Mouse (Mus musculus) liver, embryonic 16.5 days (tissue): ENCODE data around the gene Trak1. TPM values are rescaled to one million over a fixed set of nuclear protein-coding genes. Genes with fewer than 3 reads are reported as not detected.

Experiments used
- ATAC-seq: fragments of 200-750 bp; cut with Nextera tagmentation; 2 replicates; pipeline ENCODE4 v1.8.0; 2017; ENCODE audit warnings: low read depth, mild to moderate bottlenecking, moderate number of reproducible peaks, moderate library complexity
- H3K27ac ChIP-seq: fragments of 300-500 bp; sonication (generic); 2 replicates; pipeline ENCODE4 v1.5.1; 2014; ENCODE audit warnings: mild to moderate bottlenecking, low read length
- H3K27me3 ChIP-seq: fragments of 300-500 bp; sonication (generic); 2 replicates; pipeline ENCODE4 v1.6.1; 2014; ENCODE audit warnings: low read depth, low read length, mixed read lengths; ENCODE audit not compliant: control insufficient read depth, insufficient read depth
- H3K36me3 ChIP-seq: fragments of 300-500 bp; sonication (generic); 2 replicates; pipeline ENCODE4 v1.6.1; 2014; ENCODE audit warnings: mild to moderate bottlenecking; ENCODE audit not compliant: control insufficient read depth, insufficient read depth
- H3K4me1 ChIP-seq: fragments of 300-500 bp; sonication (generic); 2 replicates; pipeline ENCODE4 v1.6.1; 2014; ENCODE audit warnings: low read depth, low read length, mixed read lengths; ENCODE audit not compliant: control insufficient read depth
- H3K4me2 ChIP-seq: fragments of 300-500 bp; sonication (generic); 2 replicates; pipeline ENCODE4 v1.6.1; 2014; ENCODE audit warnings: low read depth, low read length, mixed read lengths
- H3K4me3 ChIP-seq: fragments of 300-500 bp; sonication (generic); 2 replicates; pipeline ENCODE4 v1.5.1; 2014; ENCODE audit warnings: low read depth, mild to moderate bottlenecking, low read length
- H3K9ac ChIP-seq: fragments of 300-500 bp; sonication (generic); 2 replicates; pipeline ENCODE4 v1.6.1; 2014; ENCODE audit warnings: low read depth, low read length
- H3K9me3 ChIP-seq: fragments of 300-500 bp; sonication (generic); replicated peaks from 2 replicates; pipeline ENCODE4 v1.6.1; 2016; ENCODE audit warnings: low read length; ENCODE audit not compliant: control insufficient read depth
- WGBS: fragments of 180-500 bp; shearing (Covaris S2); extraction: QIAGEN DNeasy Blood & Tissue Kit; methylation state at CpG from one replicate; pipeline ENCODE4 v1.1.7; 2014; ENCODE audit not compliant: insufficient replicate concordance; 5-methylcytosine and 5-hydroxymethylcytosine counted together
- polyA plus RNA-seq: library from polyadenylated mRNA; unstranded; fragments of >200 nt; fragmentation: Nextera tagmentation; extraction: Ambion mirVana; gene quantifications from 2 replicates; pipeline ENCODE4 v1.2.1, GENCODE M21; 2015

The Trak1 gene
- 3.8 and 5.2 TPM in 2 replicates for polyA plus RNA-seq

- H3K4me3 ChIP-seq = peak within 1 kb of the TSS; percentile 75
- peak within 1 kb of the TSS; percentile 39; the same call in 1 of the 2 replicates for H3K27ac ChIP-seq
- WGBS = under 1% methylated on average over 69 of the region's 116 CpGs
- peak within 1 kb of the TSS; percentile 75 for H3K9ac ChIP-seq
- peak; percentile 90 for ATAC-seq
- H3K9me3 ChIP-seq = no peaks in the 10 kb centered on the region
- no peaks in the 10 kb centered on the region for H3K36me3 ChIP-seq
- H3K4me1 ChIP-seq = peaks cover 23% of the 10 kb centered on the region
- H3K4me2 ChIP-seq = peak within 1 kb of the TSS; percentile 90
- H3K27me3 ChIP-seq = peaks cover 16% of the 10 kb centered on the region
Measured at GRCm38 (mm10) chr9:121297171-121298064, at the start of gene Trak1. Trak1 (plus strand) TSS chr9:121297502.

DNA sequence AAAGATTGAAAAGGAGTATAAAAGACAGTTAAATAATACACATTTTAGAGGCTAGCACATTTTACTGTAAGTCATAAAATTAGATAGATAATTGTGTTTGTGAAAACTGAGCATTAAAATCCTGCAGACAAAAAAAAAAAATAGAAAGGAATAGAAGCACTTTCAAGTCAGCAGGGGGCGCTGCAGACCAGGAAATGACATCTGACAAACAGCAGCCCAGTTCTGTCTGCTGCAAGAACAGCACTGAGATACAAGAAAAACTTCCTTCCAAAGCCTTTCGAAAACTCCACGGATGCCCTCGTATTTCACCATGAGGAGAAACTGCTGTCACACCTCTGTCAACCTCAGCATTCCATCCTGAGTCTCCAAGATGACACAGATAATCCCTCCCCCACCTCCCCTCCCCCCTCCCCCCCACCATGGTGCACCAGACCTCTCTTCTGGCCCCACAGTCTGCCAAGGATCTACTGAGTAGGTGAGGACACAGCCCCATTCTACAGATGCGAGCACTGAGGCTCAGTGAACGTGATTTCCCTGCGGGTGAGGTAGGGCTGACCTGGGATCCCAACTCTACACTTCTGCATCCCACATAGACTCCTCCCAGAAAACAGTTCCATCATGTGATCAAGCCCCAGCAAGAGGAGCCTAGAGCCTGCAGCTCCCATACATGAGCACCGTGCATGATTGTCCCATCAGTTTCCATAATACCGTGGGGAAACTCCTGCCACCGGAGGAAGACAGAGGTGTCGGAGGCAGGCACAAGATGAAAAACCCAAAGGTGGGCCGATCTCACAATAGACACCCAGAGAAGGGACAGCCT lies 49.1 kb upstream of the Trak1 start:
- H3K4me1 ChIP-seq = no peaks in the 10 kb centered on the region
- H3K4me3 ChIP-seq = no peak overlapping the region
- H3K36me3 ChIP-seq = no peaks in the 10 kb centered on the region
- WGBS = 48% methylated on average over 12 of the region's 12 CpGs
- H3K4me2 ChIP-seq = no peak overlapping the region
- no peak for ATAC-seq
- H3K9ac ChIP-seq = no peak overlapping the region
- H3K9me3 ChIP-seq = no peaks in the 10 kb centered on the region
- H3K27ac ChIP-seq = no peak overlapping the region
- no peaks in the 10 kb centered on the region for H3K27me3 ChIP-seq

DNA sequence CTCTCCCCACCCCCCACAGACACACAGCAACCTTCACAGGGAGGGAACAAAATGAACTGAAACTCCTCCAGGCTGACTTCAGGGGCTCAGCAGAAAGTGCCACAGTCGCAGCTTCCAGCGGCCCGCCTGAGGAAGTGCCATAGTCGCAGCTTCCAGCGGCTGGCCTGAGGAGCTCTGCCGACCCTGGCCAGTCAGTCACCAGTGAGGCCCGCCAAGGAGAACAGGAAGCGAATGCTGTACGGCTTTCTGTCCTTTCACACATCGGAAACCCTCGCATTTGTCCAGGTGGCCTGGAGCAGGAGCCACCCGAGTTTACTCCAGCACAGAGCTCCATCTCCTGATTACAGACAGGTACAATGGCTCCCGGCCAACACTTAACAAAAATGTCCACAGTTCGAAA lies 47.5 kb upstream of the Trak1 start:
- no peak overlapping the region for H3K9ac ChIP-seq
- H3K9me3 ChIP-seq = no peaks in the 10 kb centered on the region
- H3K27ac ChIP-seq = no peak overlapping the region
- no peaks in the 10 kb centered on the region for H3K27me3 ChIP-seq
- no peak for ATAC-seq
- H3K4me3 ChIP-seq = no peak overlapping the region
- no peaks in the 10 kb centered on the region for H3K4me1 ChIP-seq
- WGBS = 16% methylated on average over 14 of the region's 14 CpGs
- no peaks in the 10 kb centered on the region for H3K36me3 ChIP-seq
- no peak overlapping the region for H3K4me2 ChIP-seq

- Histone ChIP-seq H3K27ac (no peak overlapping the region), H3K4me3 (no peak overlapping the region), H3K4me2 (no peak overlapping the region), H3K9me3 (no peaks in the 10 kb centered on the region), H3K36me3 (no peaks in the 10 kb centered on the region), H3K4me1 (no peaks in the 10 kb centered on the region), H3K27me3 (no peaks in the 10 kb centered on the region), H3K9ac (no peak overlapping the region)
- ATAC-seq = no peak
- WGBS = 76% methylated on average over 11 of the region's 11 CpGs
Measured at GRCm38 (mm10) chr9:121250854-121251253, 46.4 kb upstream of the Trak1 start.

GRCm38 (mm10) chr9:121253983-121254382 lies 43.3 kb upstream of the Trak1 start:
- H3K9me3 ChIP-seq = no peaks in the 10 kb centered on the region
- H3K9ac ChIP-seq = no peak overlapping the region
- no peak overlapping the region for H3K27ac ChIP-seq
- H3K4me1 ChIP-seq = no peaks in the 10 kb centered on the region
- H3K4me2 ChIP-seq = no peak overlapping the region
- 53% methylated on average over 2 of the region's 2 CpGs for WGBS
- no peak overlapping the region for H3K4me3 ChIP-seq
- no peak for ATAC-seq
- no peaks in the 10 kb centered on the region for H3K27me3 ChIP-seq
- H3K36me3 ChIP-seq = no peaks in the 10 kb centered on the region

DNA sequence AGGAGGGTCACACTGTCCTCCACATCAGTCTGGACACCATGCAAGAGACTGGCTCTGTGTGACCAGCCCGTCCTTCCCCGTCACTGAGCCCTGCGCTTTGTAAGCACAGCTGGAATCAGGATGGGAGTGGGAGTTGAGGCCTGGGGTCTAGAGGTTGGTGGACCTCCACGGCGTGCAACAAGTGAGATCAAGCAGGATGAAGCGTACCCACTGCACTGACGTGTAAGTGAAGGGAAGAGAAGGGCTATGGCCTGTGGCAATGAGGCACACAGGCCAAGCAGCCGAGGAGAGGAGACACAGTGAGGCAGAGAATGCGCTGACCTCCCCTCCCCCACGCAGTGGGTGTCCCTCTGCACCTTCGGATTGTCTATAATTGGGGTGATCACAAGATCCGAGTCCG lies 42.5 kb upstream of the Trak1 start:
- H3K4me1 ChIP-seq = no peaks in the 10 kb centered on the region
- H3K4me2 ChIP-seq = no peak overlapping the region
- no peak overlapping the region for H3K27ac ChIP-seq
- no peaks in the 10 kb centered on the region for H3K27me3 ChIP-seq
- H3K9me3 ChIP-seq = no peaks in the 10 kb centered on the region
- no peak for ATAC-seq
- no peak overlapping the region for H3K4me3 ChIP-seq
- 72% methylated on average over 13 of the region's 13 CpGs for WGBS
- no peaks in the 10 kb centered on the region for H3K36me3 ChIP-seq
- no peak overlapping the region for H3K9ac ChIP-seq

- no peaks in the 10 kb centered on the region for H3K4me1 ChIP-seq
- H3K36me3 ChIP-seq = no peaks in the 10 kb centered on the region
- no peak overlapping the region for H3K9ac ChIP-seq
- H3K9me3 ChIP-seq = no peaks in the 10 kb centered on the region
- no peaks in the 10 kb centered on the region for H3K27me3 ChIP-seq
- no peak overlapping the region for H3K4me2 ChIP-seq
- H3K4me3 ChIP-seq = no peak overlapping the region
- ATAC-seq = no peak
- 62% methylated on average over 9 of the region's 9 CpGs for WGBS
- H3K27ac ChIP-seq = no peak overlapping the region
Measured at GRCm38 (mm10) chr9:121257106-121257505, 40.2 kb upstream of the Trak1 start.

GRCm38 (mm10) chr9:121265307-121265706 lies 32.0 kb upstream of the Trak1 start:
- Histone ChIP-seq H3K9ac (no peak overlapping the region), H3K4me3 (no peak overlapping the region), H3K9me3 (no peaks in the 10 kb centered on the region), H3K4me2 (no peak overlapping the region), H3K27me3 (no peaks in the 10 kb centered on the region), H3K4me1 (no peaks in the 10 kb centered on the region), H3K27ac (no peak overlapping the region), H3K36me3 (no peaks in the 10 kb centered on the region)
- no peak for ATAC-seq
- 46% methylated on average over 10 of the region's 10 CpGs for WGBS

GRCm38 (mm10) chr9:121271149-121271548 lies 26.2 kb upstream of the Trak1 start:
- Histone ChIP-seq H3K4me3 (no peak overlapping the region), H3K9me3 (no peaks in the 10 kb centered on the region), H3K27me3 (no peaks in the 10 kb centered on the region), H3K4me1 (no peaks in the 10 kb centered on the region), H3K27ac (no peak overlapping the region), H3K9ac (no peak overlapping the region), H3K36me3 (no peaks in the 10 kb centered on the region), H3K4me2 (no peak overlapping the region)
- ATAC-seq = no peak
- WGBS = 58% methylated on average over 1 of the region's 1 CpGs
